In genomic region chr10:60775473-60775872, GRCm38 (mm10) we compare ENCODE assay signal across 10 mouse cellular contexts. TPM values are rescaled to one million over a fixed set of nuclear protein-coding genes. Genes with fewer than 3 reads are reported as not detected.
DNase-seq lines count a peak whose midpoint lies in the region; ATAC-seq lines count a peak whose summit lies in the region.
"Had no signal": no experiment of that assay in that cellular context is flagged by ENCODE, and none has a peak within 500 bp of the region (broad histone marks: within the 10 kb centered on the region; RNA-seq: fewer than 3 reads in every experiment).

No protein-coding gene starts in this region.

- peak; percentile 48 for DNase-seq in CD4-positive, CD25-positive, alpha-beta regulatory T cell, adult 2 months (ENCODE audit: low read depth, low spot score)
- DNase-seq in kidney, postnatal 4 days = peak; percentile 50
- DNase-seq in kidney, postnatal 36 days = no peak
- peak; percentile 68 for DNase-seq in 3T3-L1 (ENCODE audit: low read depth, low spot score)
- DNase-seq in brain, adult 2 months (ENCODE audit: low read depth, low spot score) = peak; percentile 22
- no peak for DNase-seq in yolk sac, embryonic 10.5 days (ENCODE audit: low spot score)
- DNase-seq in cerebellum, adult 8-10 months = no peak
- DNase-seq: kidney, adult 18-20 months had no signal

- no peak for ATAC-seq in CD4-positive, CD25-positive, alpha-beta regulatory T cell, adult 4 months
- ATAC-seq: forebrain, embryonic 14.5 days had no signal

RNA-seq across cellular contexts. Expression of gene Slc29a3, which starts 22.9 kb away (rescaled TPM):
- polyA plus RNA-seq in CD4-positive, CD25-positive, alpha-beta regulatory T cell, adult 4 months (2017; shearing (Covaris generic)) = 10 to 100 TPM; 16.5 to 37.5 TPM

RNA-seq across cellular contexts. Expression of gene Unc5b, which starts 55.9 kb away (rescaled TPM):
- polyA plus RNA-seq in CD4-positive, CD25-positive, alpha-beta regulatory T cell, adult 4 months (2017; shearing (Covaris generic)) = not detected

Comparison
In these comparisons a context has a peak if more than half of its experiments do, and no peak if none do; other contexts are left out.
1. DNase-seq: peak in CD4-positive, CD25-positive, alpha-beta regulatory T cell, adult 2 months (single experiment), kidney, postnatal 4 days (2 of 2), 3T3-L1 (single experiment) and brain, adult 2 months (single experiment); none in kidney, postnatal 36 days (0 of 2), yolk sac, embryonic 10.5 days (single experiment) and cerebellum, adult 8-10 months (single experiment).